Mouse (Mus musculus) erythroblast, embryonic 14.5 days (primary cell): ENCODE measurements around the gene Spata2l. TPM values are rescaled to one million over a fixed set of nuclear protein-coding genes. Genes with fewer than 3 reads are reported as not detected.
"Not testable (repeated sequence)": the region's sequence is repeated elsewhere in the genome, so short reads cannot be mapped to it uniquely, and the experiment has no call there.

Source experiments
- H3K27me3 ChIP-seq: 2 replicates; pipeline ENCODE4 v1.6.1; 2012; ENCODE audit warnings: inconsistent platforms; ENCODE audit not compliant: control insufficient read depth
- H3K36me3 ChIP-seq: 2 replicates; pipeline ENCODE4 v1.6.1; 2012; ENCODE audit warnings: mild to moderate bottlenecking, inconsistent platforms; ENCODE audit not compliant: control insufficient read depth
- H3K4me1 ChIP-seq: 2 replicates; pipeline ENCODE4 v1.6.1; 2012; ENCODE audit warnings: inconsistent platforms; ENCODE audit not compliant: control insufficient read depth
- H3K4me3 ChIP-seq: replicated peaks from 2 replicates; pipeline ENCODE3; 2012; ENCODE audit warnings: moderate library complexity, mild to moderate bottlenecking, inconsistent platforms
- H3K9me3 ChIP-seq: 2 replicates; pipeline ENCODE4 v1.6.1; 2012; ENCODE audit warnings: low read length, inconsistent platforms, mixed read lengths; ENCODE audit not compliant: control insufficient read depth
- GATA1 ChIP-seq: IDR thresholded peaks from 2 replicates; pipeline ENCODE4 v1.6.1; 2012; ENCODE audit warnings: low read length, inconsistent platforms, mixed read lengths
- TAL1 ChIP-seq: IDR thresholded peaks from 3 replicates; pipeline ENCODE4 v1.6.1; 2012; ENCODE audit warnings: low read length, inconsistent platforms, mixed read lengths
- polyA plus RNA-seq: library from polyadenylated mRNA; stranded (reverse); fragments of >175 nt; gene quantifications from 2 replicates; pipeline ENCODE4 v1.2.3, GENCODE M21; 2012

Spata2l gene
- polyA plus RNA-seq = 0.03 and 0.07 TPM in 2 replicates

GRCm38 (mm10) chr8:123235520-123236497 is at the start of gene Spata2l:
Gene Spata2l (minus strand): TSS chr8:123236233.
- H3K4me1 ChIP-seq = peaks cover 23% of the 10 kb centered on the region
- H3K9me3 ChIP-seq = no peaks in the 10 kb centered on the region
- peak within 1 kb of the TSS; percentile 72 for H3K4me3 ChIP-seq

GRCm38 (mm10) chr8:123284493-123284892 is 48.5 kb upstream of the Spata2l start:
- no peak for TF ChIP-seq TAL1
- TF ChIP-seq GATA1 = no peak
- no peaks in the 10 kb centered on the region for H3K9me3 ChIP-seq
- H3K4me1 ChIP-seq = peaks cover 4% of the 10 kb centered on the region
- H3K36me3 ChIP-seq = peaks cover 79% of the 10 kb centered on the region
- no peaks in the 10 kb centered on the region for H3K27me3 ChIP-seq
- H3K4me3 ChIP-seq = no peak overlapping the region

More at GRCm38 (mm10) chr8:123235520-123236497, at the start of gene Spata2l:
- TF ChIP-seq TAL1 (no peak), GATA1 (no peak)
- Histone ChIP-seq H3K27me3 (peaks cover 35% of the 10 kb centered on the region), H3K36me3 (no peaks in the 10 kb centered on the region)

GRCm38 (mm10) chr8:123283991-123284390 is 48.0 kb upstream of the Spata2l start:
- Histone ChIP-seq H3K27me3 (no peaks in the 10 kb centered on the region), H3K4me1 (peaks cover 4% of the 10 kb centered on the region), H3K4me3 (no peak overlapping the region), H3K36me3 (peaks cover 78% of the 10 kb centered on the region), H3K9me3 (no peaks in the 10 kb centered on the region)
- no peak for TF ChIP-seq GATA1
- TF ChIP-seq TAL1 = no peak

- H3K4me3 ChIP-seq = not testable (repeated sequence)
Measured at GRCm38 (mm10) chr8:123282994-123283393, 47.0 kb upstream of the Spata2l start.

GRCm38 (mm10) chr8:123280302-123281094 is 44.5 kb upstream of the Spata2l start:
- Histone ChIP-seq H3K4me3 (no peak overlapping the region), H3K36me3 (peaks cover 79% of the 10 kb centered on the region), H3K4me1 (peaks cover 4% of the 10 kb centered on the region), H3K9me3 (no peaks in the 10 kb centered on the region), H3K27me3 (no peaks in the 10 kb centered on the region)
- TF ChIP-seq TAL1 (no peak), GATA1 (no peak)

More at GRCm38 (mm10) chr8:123282994-123283393, 47.0 kb upstream of the Spata2l start:
- H3K27me3 ChIP-seq, H3K4me1 ChIP-seq, H3K9me3 ChIP-seq: not testable (repeated sequence)
- H3K36me3 ChIP-seq = peaks cover 78% of the 10 kb centered on the region

- no peak for TF ChIP-seq GATA1
- TF ChIP-seq TAL1 = no peak
- Histone ChIP-seq H3K36me3 (peaks cover 86% of the 10 kb centered on the region), H3K4me1 (peaks cover 4% of the 10 kb centered on the region), H3K27me3 (no peaks in the 10 kb centered on the region), H3K9me3 (no peaks in the 10 kb centered on the region), H3K4me3 (no peak overlapping the region)
Measured at GRCm38 (mm10) chr8:123279828-123280227, 43.8 kb upstream of the Spata2l start.

GRCm38 (mm10) chr8:123278445-123278844 is 42.4 kb upstream of the Spata2l start:
- H3K4me1 ChIP-seq = no peaks in the 10 kb centered on the region
- H3K9me3 ChIP-seq = no peaks in the 10 kb centered on the region
- no peaks in the 10 kb centered on the region for H3K27me3 ChIP-seq
- peaks cover 89% of the 10 kb centered on the region for H3K36me3 ChIP-seq
- no peak overlapping the region for H3K4me3 ChIP-seq
- TF ChIP-seq TAL1 (no peak), GATA1 (no peak)

GRCm38 (mm10) chr8:123275096-123275495 is 39.1 kb upstream of the Spata2l start:
- Histone ChIP-seq H3K27me3 (no peaks in the 10 kb centered on the region), H3K36me3 (peaks cover 93% of the 10 kb centered on the region), H3K4me1 (no peaks in the 10 kb centered on the region), H3K4me3 (no peak overlapping the region), H3K9me3 (no peaks in the 10 kb centered on the region)
- TF ChIP-seq TAL1 = no peak
- TF ChIP-seq GATA1 = no peak

- no peaks in the 10 kb centered on the region for H3K27me3 ChIP-seq
- TF ChIP-seq TAL1 = no peak
- no peak for TF ChIP-seq GATA1
- peaks cover 93% of the 10 kb centered on the region for H3K36me3 ChIP-seq
- no peak overlapping the region for H3K4me3 ChIP-seq
- no peaks in the 10 kb centered on the region for H3K9me3 ChIP-seq
- no peaks in the 10 kb centered on the region for H3K4me1 ChIP-seq
Measured at GRCm38 (mm10) chr8:123274447-123274846, 38.4 kb upstream of the Spata2l start.
